Mouse (Mus musculus): ENCODE measurements around the gene Fbxo8. TPM values are rescaled to one million over a fixed set of nuclear protein-coding genes. Genes with fewer than 3 reads are reported as not detected.

Fbxo8 gene
- polyA plus RNA-seq, 2 experiments = 9.6 to 42.1 TPM

GRCm38 (mm10) chr8:56566856-56567255 is 16.0 kb downstream of the Fbxo8 start:
- ATAC-seq (ENCODE audit: insufficient read depth) (no peak), DNase-seq (ENCODE audit: low read depth in 3 of 3, low spot score in 3 of 3) (no peak)
- no peak overlapping the region for H3K27ac ChIP-seq
- H3K4me3 ChIP-seq (ENCODE audit: insufficient read depth in 1 of 2, low read depth in 2 of 2, low read length in 2 of 2) = no peak overlapping the region
- no peaks in the 10 kb centered on the region for H3K36me3 ChIP-seq (replicated peaks; ENCODE audit: control insufficient read depth, insufficient read depth, low read depth)
- H3K27me3 ChIP-seq (ENCODE audit: control insufficient read depth, insufficient read depth, low read length) = no peaks in the 10 kb centered on the region
- H3K9ac ChIP-seq (replicated peaks) = no peak overlapping the region
- no peak overlapping the region for H3K4me2 ChIP-seq (ENCODE audit: low read depth)
- H3K9me3 ChIP-seq (ENCODE audit: control insufficient read depth, low read length) = no peaks in the 10 kb centered on the region
- 78% methylated on average over 9 of the region's 9 CpGs for WGBS (ENCODE audit: insufficient replicate concordance)
- TF ChIP-seq CTCF (IDR thresholded peaks at IDR 0.05; ENCODE audit: low read depth) (no peak), EP300 (IDR thresholded peaks at IDR 0.05; ENCODE audit: low read depth) (no peak)
- H3K4me1 ChIP-seq (replicated peaks; ENCODE audit: control insufficient read depth in 2 of 2, insufficient read depth in 2 of 2, low read length in 1 of 2) = no peaks in the 10 kb centered on the region

- no peaks in the 10 kb centered on the region for H3K9me3 ChIP-seq (ENCODE audit: control insufficient read depth, low read length)
- WGBS (ENCODE audit: insufficient replicate concordance) = 77% methylated on average over 4 of the region's 4 CpGs
- no peaks in the 10 kb centered on the region for H3K4me1 ChIP-seq (replicated peaks; ENCODE audit: control insufficient read depth in 2 of 2, insufficient read depth in 2 of 2, low read length in 1 of 2)
- no peak overlapping the region for H3K4me2 ChIP-seq (ENCODE audit: low read depth)
- DNase-seq (ENCODE audit: low read depth in 3 of 3, low spot score in 3 of 3) (no peak), ATAC-seq (ENCODE audit: insufficient read depth) (no peak)
- no peak for TF ChIP-seq CTCF (IDR thresholded peaks at IDR 0.05; ENCODE audit: low read depth)
- TF ChIP-seq EP300 (IDR thresholded peaks at IDR 0.05; ENCODE audit: low read depth) = no peak
- H3K27ac ChIP-seq = no peak overlapping the region
- H3K9ac ChIP-seq (replicated peaks) = no peak overlapping the region
- H3K4me3 ChIP-seq (ENCODE audit: insufficient read depth in 1 of 2, low read depth in 2 of 2, low read length in 2 of 2) = no peak overlapping the region
- no peaks in the 10 kb centered on the region for H3K27me3 ChIP-seq (ENCODE audit: control insufficient read depth, insufficient read depth, low read length)
- H3K36me3 ChIP-seq (replicated peaks; ENCODE audit: control insufficient read depth, insufficient read depth, low read depth) = no peaks in the 10 kb centered on the region
Observed at GRCm38 (mm10) chr8:56580918-56581317, 30.0 kb downstream of the Fbxo8 start.

DNA sequence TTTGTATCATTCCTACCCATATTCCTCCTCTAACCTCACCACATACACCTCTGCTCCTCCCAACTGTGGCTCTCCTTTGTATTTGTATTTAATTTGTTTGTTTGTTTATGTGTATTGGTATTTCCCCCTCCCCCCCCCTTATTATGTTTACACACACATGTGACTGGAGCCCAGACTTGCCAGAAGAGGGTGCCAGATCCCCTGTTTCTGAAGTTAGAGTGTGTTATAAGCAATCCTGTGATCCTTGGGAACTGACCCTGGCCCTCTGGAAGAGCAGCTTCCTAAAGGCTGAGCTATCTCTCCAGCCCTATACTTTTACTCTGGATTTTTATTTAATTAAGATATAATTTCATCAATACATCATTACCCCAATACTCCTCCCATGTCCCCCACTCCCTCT is 32.0 kb downstream of the Fbxo8 start:
- no peak overlapping the region for H3K27ac ChIP-seq
- no peaks in the 10 kb centered on the region for H3K36me3 ChIP-seq (replicated peaks; ENCODE audit: control insufficient read depth, insufficient read depth, low read depth)
- no peak overlapping the region for H3K4me2 ChIP-seq (ENCODE audit: low read depth)
- TF ChIP-seq EP300 (IDR thresholded peaks at IDR 0.05; ENCODE audit: low read depth) (no peak), CTCF (IDR thresholded peaks at IDR 0.05; ENCODE audit: low read depth) (no peak)
- no peak overlapping the region for H3K9ac ChIP-seq (replicated peaks)
- H3K9me3 ChIP-seq (ENCODE audit: control insufficient read depth, low read length) = no peaks in the 10 kb centered on the region
- no peaks in the 10 kb centered on the region for H3K27me3 ChIP-seq (ENCODE audit: control insufficient read depth, insufficient read depth, low read length)
- no peak for DNase-seq (ENCODE audit: low read depth in 3 of 3, low spot score in 3 of 3)
- ATAC-seq (ENCODE audit: insufficient read depth) = no peak
- no peaks in the 10 kb centered on the region for H3K4me1 ChIP-seq (replicated peaks; ENCODE audit: control insufficient read depth in 2 of 2, insufficient read depth in 2 of 2, low read length in 1 of 2)
- no peak overlapping the region for H3K4me3 ChIP-seq (ENCODE audit: insufficient read depth in 1 of 2, low read depth in 2 of 2, low read length in 2 of 2)

GRCm38 (mm10) chr8:56589004-56589403 is 38.1 kb downstream of the Fbxo8 start:
- Histone ChIP-seq H3K36me3 (replicated peaks; ENCODE audit: control insufficient read depth, insufficient read depth, low read depth) (no peaks in the 10 kb centered on the region), H3K4me2 (ENCODE audit: low read depth) (no peak overlapping the region), H3K27me3 (ENCODE audit: control insufficient read depth, insufficient read depth, low read length) (no peaks in the 10 kb centered on the region), H3K4me1 (replicated peaks; ENCODE audit: control insufficient read depth in 2 of 2, insufficient read depth in 2 of 2, low read length in 1 of 2) (no peaks in the 10 kb centered on the region; a peak in 1 of 4 replicates), H3K9ac (replicated peaks) (no peak overlapping the region), H3K9me3 (ENCODE audit: control insufficient read depth, low read length) (no peaks in the 10 kb centered on the region), H3K4me3 (ENCODE audit: insufficient read depth in 1 of 2, low read depth in 2 of 2, low read length in 2 of 2) (no peak overlapping the region), H3K27ac (no peak overlapping the region)
- 52% methylated on average over 2 of the region's 2 CpGs for WGBS (ENCODE audit: insufficient replicate concordance)
- TF ChIP-seq CTCF (IDR thresholded peaks at IDR 0.05; ENCODE audit: low read depth) = no peak
- no peak for TF ChIP-seq EP300 (IDR thresholded peaks at IDR 0.05; ENCODE audit: low read depth)
- no peak for ATAC-seq (ENCODE audit: insufficient read depth)
- no peak for DNase-seq (ENCODE audit: low read depth in 3 of 3, low spot score in 3 of 3)

DNA sequence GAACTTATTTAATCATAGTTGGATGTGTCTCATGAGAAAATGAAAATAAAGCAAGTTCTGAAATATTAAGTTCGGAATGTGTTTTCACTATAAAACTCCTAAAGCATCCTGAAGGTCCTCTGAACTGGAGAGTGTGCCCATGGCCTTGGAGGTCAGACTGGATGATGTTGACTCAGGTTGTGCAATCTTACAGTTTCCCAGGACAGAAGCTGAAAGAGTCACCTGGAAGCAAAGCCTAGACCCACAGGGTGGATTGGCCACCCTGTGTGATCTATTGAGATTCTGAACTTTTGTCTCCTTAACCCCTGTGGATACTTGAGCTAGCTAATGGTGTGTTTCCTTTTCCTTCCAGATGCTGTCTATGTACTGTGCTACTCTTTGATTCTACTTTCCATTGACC is 40.2 kb downstream of the Fbxo8 start:
- no peaks in the 10 kb centered on the region for H3K27me3 ChIP-seq (ENCODE audit: control insufficient read depth, insufficient read depth, low read length)
- H3K4me2 ChIP-seq (ENCODE audit: low read depth) = no peak overlapping the region
- H3K27ac ChIP-seq = no peak overlapping the region
- peak; percentile 2 to 19 (median 4) for DNase-seq (ENCODE audit: low read depth in 3 of 3, low spot score in 3 of 3)
- no peak overlapping the region for H3K4me3 ChIP-seq (ENCODE audit: insufficient read depth in 1 of 2, low read depth in 2 of 2, low read length in 2 of 2)
- TF ChIP-seq CTCF (IDR thresholded peaks at IDR 0.05; ENCODE audit: low read depth) (no peak), EP300 (IDR thresholded peaks at IDR 0.05; ENCODE audit: low read depth) (no peak)
- H3K36me3 ChIP-seq (replicated peaks; ENCODE audit: control insufficient read depth, insufficient read depth, low read depth) = no peaks in the 10 kb centered on the region
- 71% methylated on average over 1 of the region's 1 CpGs for WGBS (ENCODE audit: insufficient replicate concordance)
- no peaks in the 10 kb centered on the region for H3K9me3 ChIP-seq (ENCODE audit: control insufficient read depth, low read length)
- H3K9ac ChIP-seq (replicated peaks) = no peak overlapping the region
- H3K4me1 ChIP-seq (replicated peaks; ENCODE audit: control insufficient read depth in 2 of 2, insufficient read depth in 2 of 2, low read length in 1 of 2) = no peaks in the 10 kb centered on the region; a peak in 1 of 4 replicates
- ATAC-seq (ENCODE audit: insufficient read depth) = peak; percentile 70

Measured in liver, embryonic 14.5 days (tissue).